Mouse (Mus musculus): Measurements from ENCODE around the gene Mageb4. TPM values are rescaled to one million over a fixed set of nuclear protein-coding genes. Genes with fewer than 3 reads are reported as not detected.
"Not testable (repeated sequence)": the region's sequence is repeated elsewhere in the genome, so short reads cannot be mapped to it uniquely, and the experiment has no call there.

Mageb4 gene
- not detected in 2 replicates for total RNA-seq (2017)

- ATAC-seq (replicated peaks; ENCODE audit: low read depth, poor library complexity, severe bottlenecking): not testable (repeated sequence)
These were observed at the start of gene Mageb4 for GRCm38 (mm10) chrX:86304993-86305392. Gene Mageb4, minus strand, starts transcription at chrX:86305093.

GRCm38 (mm10) chrX:86284597-86284996 lies 20.3 kb downstream of the Mageb4 start:
- ATAC-seq (replicated peaks; ENCODE audit: low read depth, poor library complexity, severe bottlenecking): not testable (repeated sequence)

- not testable (repeated sequence) for ATAC-seq (replicated peaks; ENCODE audit: low read depth, poor library complexity, severe bottlenecking)
These were observed 58.9 kb downstream of the Mageb4 start for GRCm38 (mm10) chrX:86245950-86246349.

- ATAC-seq (replicated peaks; ENCODE audit: low read depth, poor library complexity, severe bottlenecking): no peak
These were observed 67.6 kb downstream of the Mageb4 start for GRCm38 (mm10) chrX:86237246-86237645.

Other genes with a start within 250 kb of the Mageb4 start
- not detected in 2 replicates for gene Nr0b1, start 113.3 kb downstream of the Mageb4 start, total RNA-seq (2017)